8 mouse cellular contexts compared by ENCODE assay signal in the genomic region with DNA sequence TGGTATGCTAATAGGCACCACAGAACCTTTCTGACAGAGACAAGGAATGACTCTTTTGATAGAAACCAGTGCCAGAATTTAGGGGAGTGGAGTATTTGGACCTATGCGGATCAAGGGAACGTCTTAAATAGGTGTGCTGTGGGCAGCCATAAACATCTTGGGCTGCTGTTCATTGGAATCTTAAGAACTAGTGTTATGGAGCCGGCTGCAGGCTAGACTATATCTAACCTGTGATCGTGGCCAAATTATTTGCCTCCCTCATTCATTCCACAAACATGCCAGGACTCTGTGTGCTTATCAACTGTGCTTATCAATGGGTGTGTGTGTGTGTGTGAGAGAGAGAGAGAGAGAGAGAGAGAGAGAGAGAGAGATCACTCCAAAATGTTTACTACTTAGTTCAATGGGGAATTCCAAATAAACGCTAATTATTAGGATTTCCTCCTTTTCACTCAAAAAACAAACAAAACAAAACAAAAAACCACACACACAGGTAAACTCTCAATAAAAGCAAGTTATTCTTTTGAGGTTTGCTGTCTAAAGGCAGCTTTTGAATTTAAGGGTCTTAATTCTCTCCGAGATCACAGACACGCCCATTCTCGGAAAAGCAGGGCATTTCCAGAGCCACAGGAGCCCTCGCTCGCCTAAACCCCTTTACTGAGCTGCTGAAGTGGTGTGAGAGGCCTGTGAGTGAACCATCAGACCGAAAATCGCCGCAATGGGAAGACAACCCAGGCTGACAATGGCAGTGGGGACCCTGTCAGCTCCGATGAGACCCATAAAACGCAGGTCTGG. TPM values are rescaled to one million over a fixed set of nuclear protein-coding genes. Genes with fewer than 3 reads are reported as not detected.
DNase-seq lines count a peak whose midpoint lies in the region; ATAC-seq and TF ChIP-seq lines count a peak whose summit lies in the region.

No protein-coding gene starts in this region.

- DNase-seq in embryo, embryonic 10.5 days (ENCODE audit: low spot score), result peak; percentile 13
- DNase-seq in embryo, embryonic 9.5 days (ENCODE audit: extremely low spot score), result no peak
- DNase-seq in G1E (ENCODE audit: low spot score), result no peak
- peak; percentile 23 for DNase-seq in yolk sac, embryonic 10.5 days (ENCODE audit: low spot score)

- H3K4me1 ChIP-seq in G1E (ENCODE audit: insufficient read depth, low read depth, low read length), result peaks cover 20% of the 10 kb centered on the region
- H3K4me1 ChIP-seq in forebrain, embryonic 16.5 days (replicated peaks; ENCODE audit: control insufficient read depth, insufficient read depth, low read length), result peaks cover 25% of the 10 kb centered on the region
- peaks cover 30% of the 10 kb centered on the region for H3K4me1 ChIP-seq in liver, embryonic 15.5 days (replicated peaks)

- TF ChIP-seq CTCF in G1E (IDR thresholded peaks at IDR 0.05; ENCODE audit: low read depth, low read length), result no peak

- peak overlapping the region; percentile 100 for H3K27ac ChIP-seq in forebrain, embryonic 16.5 days (ENCODE audit: low read length)
- peak overlapping the region; percentile 100 for H3K27ac ChIP-seq in liver, embryonic 15.5 days (replicated peaks)

- peak overlapping the region; percentile 90 for H3K4me3 ChIP-seq in G1E (ENCODE audit: low read depth, low read length)
- peak overlapping the region; percentile 91 for H3K4me3 ChIP-seq in forebrain, embryonic 16.5 days (replicated peaks; ENCODE audit: low read length)
- H3K4me3 ChIP-seq in liver, embryonic 15.5 days (replicated peaks), result peak overlapping the region; percentile 98

- H3K9ac ChIP-seq in forebrain, embryonic 16.5 days (replicated peaks; ENCODE audit: low read depth, low read length), result peak overlapping the region; percentile 96
- peak overlapping the region; percentile 78 for H3K9ac ChIP-seq in liver, embryonic 15.5 days

- peak; percentile 16; the same call in 1 of the 2 replicates for ATAC-seq in G1E (ENCODE audit: extremely low read depth, insufficient number of reproducible peaks, low FRiP score, poor library complexity, severe bottlenecking)
- ATAC-seq in forebrain, embryonic 16.5 days, result no peak
- ATAC-seq in liver, embryonic 15.5 days (ENCODE audit: insufficient read depth), result no peak; the same call in 1 of the 2 replicates
- ATAC-seq in megakaryocyte-erythroid progenitor cell, adult 5-6 weeks (replicated peaks; ENCODE audit: low FRiP score, low TSS enrichment, poor library complexity, severe bottlenecking), result no peak
- no peak for ATAC-seq in monocyte, adult 5-6 weeks (replicated peaks; ENCODE audit: insufficient number of reproducible peaks, low FRiP score, low TSS enrichment, poor library complexity, severe bottlenecking)

- peaks cover 8% of the 10 kb centered on the region for H3K36me3 ChIP-seq in G1E (replicated peaks)
- no peaks in the 10 kb centered on the region for H3K36me3 ChIP-seq in forebrain, embryonic 16.5 days (ENCODE audit: control insufficient read depth, insufficient read depth)
- no peaks in the 10 kb centered on the region for H3K36me3 ChIP-seq in liver, embryonic 15.5 days (replicated peaks)

- no peaks in the 10 kb centered on the region for H3K9me3 ChIP-seq in G1E (replicated peaks)
- H3K9me3 ChIP-seq in forebrain, embryonic 16.5 days (ENCODE audit: control insufficient read depth, low read length), result no peaks in the 10 kb centered on the region
- H3K9me3 ChIP-seq in liver, embryonic 15.5 days (replicated peaks), result no peaks in the 10 kb centered on the region

- whole genome bisulfite sequencing in forebrain, embryonic 16.5 days, result 7% methylated on average over 15 of the region's 15 CpGs
- WGBS in liver, embryonic 15.5 days (ENCODE audit: insufficient replicate concordance), result 9% methylated on average over 15 of the region's 15 CpGs

- H3K4me2 ChIP-seq in forebrain, embryonic 16.5 days (ENCODE audit: low read length), result peak overlapping the region; percentile 70
- H3K4me2 ChIP-seq in liver, embryonic 15.5 days, result peak overlapping the region; percentile 94

- H3K27me3 ChIP-seq in G1E (ENCODE audit: insufficient read depth, low read length), result no peaks in the 10 kb centered on the region
- no peaks in the 10 kb centered on the region for H3K27me3 ChIP-seq in forebrain, embryonic 16.5 days (replicated peaks; ENCODE audit: control insufficient read depth, insufficient read depth, low read length)
- H3K27me3 ChIP-seq in liver, embryonic 15.5 days, result no peaks in the 10 kb centered on the region

RNA-seq across cellular contexts. Expression of a gene that starts 0.8 kb away (rescaled TPM):
- total RNA-seq in G1E (2014; fragmentation: Nextera tagmentation), result 48.0 and 56.1 TPM in 2 replicates
- total RNA-seq in G1E (2017), result 77.4 and 80.5 TPM in 2 replicates
- 10.6 and 12.0 TPM in 2 replicates for polyA plus RNA-seq in G1E (2012)
- 103 and 109 TPM in 2 replicates for polyA plus RNA-seq in forebrain, embryonic 16.5 days (2015; fragmentation: Nextera tagmentation; extraction: Ambion mirVana)
- polyA plus RNA-seq in liver, embryonic 15.5 days (2015; fragmentation: Nextera tagmentation; extraction: Ambion mirVana), result 33.1 and 33.8 TPM in 2 replicates
- total RNA-seq in megakaryocyte-erythroid progenitor cell, adult 5-6 weeks (2014; fragmentation: Nextera tagmentation), result 35.2 and 38.9 TPM in 2 replicates
- total RNA-seq in megakaryocyte-erythroid progenitor cell, adult 5-6 weeks (2017), result 53.7 and 73.3 TPM in 2 replicates
- 120 to 166 TPM (median 155 TPM) in 3 replicates for total RNA-seq in monocyte, adult 5-6 weeks (2017)

RNA-seq across cellular contexts. Expression of a gene that starts 15.1 kb away (rescaled TPM):
- total RNA-seq in G1E (2014; fragmentation: Nextera tagmentation), result not detected in 2 replicates
- 0.11 and 0.12 TPM in 2 replicates for total RNA-seq in G1E (2017)
- polyA plus RNA-seq in G1E (2012), result not detected in 2 replicates
- 0.62 TPM in 2 replicates for polyA plus RNA-seq in forebrain, embryonic 16.5 days (2015; fragmentation: Nextera tagmentation; extraction: Ambion mirVana)
- not detected in 2 replicates for polyA plus RNA-seq in liver, embryonic 15.5 days (2015; fragmentation: Nextera tagmentation; extraction: Ambion mirVana)
- not detected in 2 replicates for total RNA-seq in megakaryocyte-erythroid progenitor cell, adult 5-6 weeks (2014; fragmentation: Nextera tagmentation)
- total RNA-seq in megakaryocyte-erythroid progenitor cell, adult 5-6 weeks (2017), result 0.11 TPM in 1 of 2 replicates, not detected in the other
- total RNA-seq in monocyte, adult 5-6 weeks (2017), result not detected in 3 replicates

Comparison
In these comparisons a context has a peak if more than half of its experiments do, and no peak if none do; other contexts are left out.
1. DNase-seq: peak in embryo, embryonic 10.5 days (single experiment) and yolk sac, embryonic 10.5 days (single experiment); none in embryo, embryonic 9.5 days (single experiment) and G1E (single experiment).
2. Peak in every context shown above with its lines, with median percentiles within 50 percentile points of each other: H3K4me3 ChIP-seq.